Mouse (Mus musculus): ENCODE results near the gene Timm8b.

The Timm8b gene

GRCm38 (mm10) chr9:50633059-50633458 is 29.3 kb downstream of the Timm8b start:
- TF ChIP-seq GATA4 (IDR thresholded peaks at IDR 0.05; ENCODE audit: insufficient replicate concordance, low read length), result no peak

GRCm38 (mm10) chr9:50634270-50634669 is 30.6 kb downstream of the Timm8b start:
- TF ChIP-seq GATA4 (IDR thresholded peaks at IDR 0.05; ENCODE audit: insufficient replicate concordance, low read length), result no peak

- TF ChIP-seq GATA4 (IDR thresholded peaks at IDR 0.05; ENCODE audit: insufficient replicate concordance, low read length), result no peak
Measured at GRCm38 (mm10) chr9:50646826-50647370, 43.2 kb downstream of the Timm8b start.

GRCm38 (mm10) chr9:50650503-50650902 is 46.8 kb downstream of the Timm8b start:
- no peak for TF ChIP-seq GATA4 (IDR thresholded peaks at IDR 0.05; ENCODE audit: insufficient replicate concordance, low read length)
